Mouse (Mus musculus) hindbrain, embryonic 11.5 days (tissue): ENCODE measurements around the gene Smyd3. TPM values are rescaled to one million over a fixed set of nuclear protein-coding genes. Genes with fewer than 3 reads are reported as not detected.

Experiments
- ATAC-seq: fragments of 200-750 bp; cut with Nextera tagmentation; 2 replicates; pipeline ENCODE4 v1.8.0; 2017; ENCODE audit warnings: mild to moderate bottlenecking, moderate TSS enrichment, moderate library complexity; ENCODE audit not compliant: low FRiP score
- DNase-seq: peaks from one replicate; pipeline ENCODE4 v3.0.0-alpha.2; 2015; ENCODE audit warnings: low spot score
- H3K27ac ChIP-seq: fragments of 300-500 bp; sonication (generic); 2 replicates; pipeline ENCODE4 v1.5.1; 2014; ENCODE audit warnings: mild to moderate bottlenecking, low read depth, low read length
- H3K27me3 ChIP-seq: fragments of 300-500 bp; sonication (generic); 2 replicates; pipeline ENCODE4 v1.6.1; 2014; ENCODE audit warnings: mild to moderate bottlenecking, low read length, moderate library complexity, mixed read lengths; ENCODE audit not compliant: control insufficient read depth, insufficient read depth
- H3K36me3 ChIP-seq: fragments of 300-500 bp; sonication (generic); 2 replicates; pipeline ENCODE4 v1.6.1; 2014; ENCODE audit warnings: mild to moderate bottlenecking, low read length, moderate library complexity, mixed read lengths; ENCODE audit not compliant: control insufficient read depth, insufficient read depth
- H3K4me1 ChIP-seq: fragments of 300-500 bp; sonication (generic); replicated peaks from 2 replicates; pipeline ENCODE4 v1.6.1; 2014; ENCODE audit warnings: low read length, mixed read lengths; ENCODE audit not compliant: control insufficient read depth, insufficient read depth
- H3K4me2 ChIP-seq: fragments of 300-500 bp; sonication (generic); replicated peaks from 2 replicates; pipeline ENCODE4 v1.6.1; 2014; ENCODE audit warnings: mild to moderate bottlenecking, low read depth, low read length
- H3K4me3 ChIP-seq: fragments of 300-500 bp; sonication (generic); 2 replicates; pipeline ENCODE4 v1.5.1; 2014; ENCODE audit warnings: low read depth, low read length
- H3K9ac ChIP-seq: fragments of 300-500 bp; sonication (generic); 2 replicates; pipeline ENCODE4 v1.6.1; 2014; ENCODE audit warnings: low read depth, low read length
- H3K9me3 ChIP-seq: fragments of 300-500 bp; sonication (generic); 2 replicates; pipeline ENCODE4 v1.6.1; 2016; ENCODE audit warnings: low read length; ENCODE audit not compliant: control insufficient read depth
- WGBS: fragments of 180-500 bp; shearing (Covaris S2); extraction: QIAGEN DNeasy Blood & Tissue Kit; methylation state at CpG from one replicate; pipeline ENCODE4 v1.1.7; 2014; 5-methylcytosine and 5-hydroxymethylcytosine counted together
- polyA plus RNA-seq: library from polyadenylated mRNA; unstranded; fragments of >200 nt; fragmentation: Nextera tagmentation; extraction: Ambion mirVana; gene quantifications from 2 replicates; pipeline ENCODE4 v1.2.1, GENCODE M21; 2014

Gene Smyd3
- polyA plus RNA-seq, 1 experiment from 2014 or later, result 16.9 TPM

DNA sequence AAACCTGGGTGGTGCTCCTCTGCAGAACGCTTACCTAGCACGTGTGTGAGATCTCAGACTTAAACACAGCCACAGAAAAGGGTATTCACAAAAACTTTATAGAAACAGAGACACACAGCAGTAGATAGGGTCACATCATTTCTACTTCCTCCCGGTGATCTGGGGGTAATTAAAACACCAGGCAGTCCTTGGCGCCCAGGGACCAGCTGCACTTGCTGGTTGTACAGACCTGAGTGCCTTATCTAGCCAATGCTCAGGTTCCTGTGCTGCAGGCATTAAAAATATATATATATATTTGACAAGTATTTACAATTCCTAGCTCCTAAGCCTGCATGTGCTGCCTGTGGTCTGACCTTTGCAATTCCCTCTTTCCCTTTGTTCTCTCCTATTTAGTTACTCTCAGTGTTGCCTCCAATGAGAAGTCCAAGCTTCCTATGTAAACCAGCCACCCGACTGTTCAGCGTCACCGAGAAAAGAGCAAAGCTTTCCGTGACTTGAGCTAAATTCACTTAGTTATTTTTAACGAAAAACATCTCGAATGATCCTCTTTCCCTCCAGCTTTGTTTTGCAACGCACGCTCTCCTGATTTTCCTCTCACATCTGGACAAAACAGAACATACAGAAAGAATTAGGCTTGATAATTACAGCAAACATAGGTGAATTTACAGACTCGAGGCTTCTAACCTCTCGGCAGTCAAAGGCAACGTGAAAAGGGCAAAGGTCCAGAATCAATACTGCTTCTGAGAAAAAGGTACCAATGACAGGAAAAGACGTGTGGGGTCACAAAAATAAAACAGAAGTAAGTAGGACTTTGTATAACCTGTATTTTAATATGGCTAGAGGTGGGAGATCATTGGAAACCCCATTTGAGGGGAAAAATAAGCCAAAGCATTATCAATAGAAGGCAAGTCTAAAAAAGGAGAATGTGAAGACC lies 409.8 kb downstream of the Smyd3 start:
- Histone ChIP-seq H3K9ac (no peak overlapping the region), H3K9me3 (no peaks in the 10 kb centered on the region), H3K4me2 (no peak overlapping the region), H3K4me1 (peaks cover 2% of the 10 kb centered on the region; the same call in 1 of the 2 replicates), H3K27ac (0 out of 2 replicates have a peak overlapping the region, but pooled peaks have one; percentile 19), H3K4me3 (no peak overlapping the region), H3K36me3 (no peaks in the 10 kb centered on the region), H3K27me3 (no peaks in the 10 kb centered on the region)
- DNase-seq, result no peak
- no peak for ATAC-seq
- WGBS, result 56% methylated on average over 16 of the region's 16 CpGs

DNA sequence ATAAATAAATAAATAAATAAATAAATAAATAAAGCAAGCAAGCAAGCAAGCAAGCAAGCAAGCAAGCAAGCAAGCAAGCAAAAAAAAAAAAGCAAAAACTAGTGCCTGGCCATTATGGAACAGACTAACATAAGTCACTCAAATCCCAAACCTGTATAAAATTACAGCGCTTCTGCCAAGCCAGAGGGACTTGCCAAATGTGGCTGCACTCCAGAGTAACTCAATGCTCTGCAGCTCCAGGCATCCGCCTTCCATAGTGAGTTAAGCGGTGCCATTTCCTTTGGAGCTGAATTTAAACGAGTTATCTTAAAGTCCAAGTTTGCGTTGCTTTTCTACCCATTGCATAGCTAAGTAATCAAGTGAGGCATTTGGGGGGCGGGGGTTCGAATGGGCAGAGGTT lies 410.6 kb downstream of the Smyd3 start:
- no peak overlapping the region for H3K27ac ChIP-seq
- no peak overlapping the region for H3K9ac ChIP-seq
- H3K27me3 ChIP-seq, result no peaks in the 10 kb centered on the region
- no peaks in the 10 kb centered on the region for H3K36me3 ChIP-seq
- no peak overlapping the region for H3K4me2 ChIP-seq
- H3K4me3 ChIP-seq, result no peak overlapping the region
- WGBS, result 60% methylated on average over 7 of the region's 7 CpGs
- DNase-seq (peak; percentile 17), ATAC-seq (no peak)
- H3K9me3 ChIP-seq, result no peaks in the 10 kb centered on the region
- H3K4me1 ChIP-seq, result peaks cover 2% of the 10 kb centered on the region; the same call in 1 of the 2 replicates

DNA sequence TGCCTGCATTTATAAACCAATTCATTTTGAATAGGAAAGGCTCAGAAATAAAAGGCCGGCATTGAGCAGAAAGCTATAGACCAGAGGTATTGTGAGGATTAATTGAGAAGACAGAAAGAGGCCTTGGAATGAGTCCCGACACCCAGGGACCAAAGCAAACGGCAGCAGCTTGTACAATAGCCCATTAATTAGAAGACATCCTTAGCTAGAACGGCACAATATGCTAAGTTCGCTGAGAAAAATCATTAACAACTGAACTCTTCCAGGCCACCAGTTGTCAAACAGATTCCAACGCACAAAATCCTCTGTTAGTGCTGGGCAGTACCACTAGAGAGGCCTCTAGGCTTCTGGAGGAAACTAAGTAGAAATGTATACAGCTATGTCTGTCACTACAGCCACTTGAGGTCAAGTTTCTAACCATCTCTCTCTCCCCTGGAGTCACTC lies 411.1 kb downstream of the Smyd3 start:
- no peaks in the 10 kb centered on the region for H3K36me3 ChIP-seq
- H3K4me2 ChIP-seq, result no peak overlapping the region
- no peaks in the 10 kb centered on the region for H3K9me3 ChIP-seq
- ATAC-seq, result peak; percentile 57
- no peak overlapping the region for H3K9ac ChIP-seq
- H3K4me1 ChIP-seq, result peaks cover 2% of the 10 kb centered on the region; the same call in 1 of the 2 replicates
- WGBS, result 41% methylated on average over 6 of the region's 6 CpGs
- no peak overlapping the region for H3K27ac ChIP-seq
- no peaks in the 10 kb centered on the region for H3K27me3 ChIP-seq
- peak; percentile 31 for DNase-seq
- no peak overlapping the region for H3K4me3 ChIP-seq

DNA sequence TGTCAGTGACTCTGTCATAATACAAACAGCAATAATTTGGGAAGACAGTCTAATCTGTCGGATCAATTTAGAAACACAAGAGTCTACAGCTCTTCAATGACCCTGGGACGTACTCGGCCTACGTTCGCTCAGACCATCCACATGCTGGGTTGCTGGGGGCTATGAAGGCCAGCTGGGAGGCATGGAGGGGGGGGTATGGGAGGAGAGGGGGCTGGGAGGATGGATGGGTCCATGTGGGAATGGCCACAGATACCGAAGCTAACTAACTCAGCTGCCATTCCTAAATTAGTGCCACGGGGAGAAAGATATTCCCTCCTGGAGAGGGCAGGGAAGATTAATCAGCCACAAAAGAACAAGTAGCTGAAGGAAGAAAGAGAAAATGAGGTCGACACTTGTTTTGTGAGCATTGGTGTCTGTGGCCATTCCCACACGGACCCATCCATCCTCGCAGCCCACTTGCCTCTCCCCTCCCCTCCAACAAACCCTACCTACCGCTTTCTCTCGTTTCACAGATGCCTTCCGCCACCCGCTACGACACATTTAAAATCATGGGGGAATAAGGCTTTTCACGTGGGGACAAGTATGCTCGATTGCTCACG lies 411.6 kb downstream of the Smyd3 start:
- DNase-seq, result peak; percentile 17

DNA sequence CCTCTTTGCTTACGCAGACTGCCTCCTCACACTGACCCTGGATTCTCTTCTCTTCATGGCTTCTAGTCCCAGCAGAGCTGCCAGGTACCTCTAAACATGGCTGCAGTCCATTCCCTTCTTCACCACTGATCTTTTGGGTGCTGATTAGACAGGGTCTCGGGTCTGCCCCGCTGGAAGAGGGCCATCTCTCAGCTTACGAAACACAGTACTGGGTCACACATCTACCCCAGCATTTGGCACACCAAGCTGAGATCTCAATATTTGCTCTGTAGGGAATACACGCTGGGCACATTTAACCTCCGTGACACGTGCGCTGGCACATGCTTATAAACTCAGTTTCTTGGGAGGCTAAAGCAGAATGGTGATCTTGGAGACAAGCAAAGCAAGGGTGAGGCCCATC lies 413.4 kb downstream of the Smyd3 start:
- Histone ChIP-seq H3K27me3 (no peaks in the 10 kb centered on the region), H3K4me2 (no peak overlapping the region), H3K9ac (no peak overlapping the region), H3K4me1 (peaks cover 2% of the 10 kb centered on the region; the same call in 1 of the 2 replicates), H3K27ac (no peak overlapping the region), H3K36me3 (no peaks in the 10 kb centered on the region), H3K4me3 (no peak overlapping the region), H3K9me3 (no peaks in the 10 kb centered on the region)
- DNase-seq (no peak), ATAC-seq (no peak)
- WGBS, result 93% methylated on average over 8 of the region's 8 CpGs

More for the DNA sequence above, 411.6 kb downstream of the Smyd3 start:
- no peak overlapping the region for H3K4me3 ChIP-seq
- H3K4me2 ChIP-seq, result no peak overlapping the region
- no peaks in the 10 kb centered on the region for H3K27me3 ChIP-seq
- H3K4me1 ChIP-seq, result peaks cover 2% of the 10 kb centered on the region; the same call in 1 of the 2 replicates
- no peak overlapping the region for H3K9ac ChIP-seq
- H3K27ac ChIP-seq, result no peak overlapping the region
- no peaks in the 10 kb centered on the region for H3K9me3 ChIP-seq
- ATAC-seq, result peak; percentile 82
- H3K36me3 ChIP-seq, result no peaks in the 10 kb centered on the region
- 46% methylated on average over 18 of the region's 18 CpGs for WGBS

DNA sequence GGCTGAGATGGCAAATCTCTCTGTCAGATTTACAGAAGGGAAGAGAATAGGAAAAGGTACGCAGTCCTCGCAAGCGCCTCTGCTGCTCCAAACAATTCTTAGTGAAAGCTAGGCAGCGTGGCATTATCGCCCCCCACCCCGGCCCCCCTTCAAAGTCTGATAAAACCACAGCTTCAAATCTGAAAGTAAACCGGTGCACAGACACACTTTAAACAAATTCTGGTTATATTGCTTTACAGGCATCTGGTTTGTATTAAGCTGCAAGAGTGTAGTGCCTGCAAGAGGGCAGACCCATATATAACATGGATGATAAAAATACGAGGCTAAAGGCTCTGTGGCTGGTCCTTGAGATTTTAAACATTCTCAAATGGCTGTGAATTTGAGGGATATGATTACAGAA lies 420.8 kb downstream of the Smyd3 start:
- no peaks in the 10 kb centered on the region for H3K4me1 ChIP-seq
- DNase-seq (no peak), ATAC-seq (no peak)
- no peak overlapping the region for H3K4me2 ChIP-seq
- H3K27me3 ChIP-seq, result no peaks in the 10 kb centered on the region
- WGBS, result 73% methylated on average over 8 of the region's 8 CpGs
- no peaks in the 10 kb centered on the region for H3K9me3 ChIP-seq
- no peak overlapping the region for H3K9ac ChIP-seq
- no peak overlapping the region for H3K27ac ChIP-seq
- H3K36me3 ChIP-seq, result no peaks in the 10 kb centered on the region
- H3K4me3 ChIP-seq, result no peak overlapping the region

DNA sequence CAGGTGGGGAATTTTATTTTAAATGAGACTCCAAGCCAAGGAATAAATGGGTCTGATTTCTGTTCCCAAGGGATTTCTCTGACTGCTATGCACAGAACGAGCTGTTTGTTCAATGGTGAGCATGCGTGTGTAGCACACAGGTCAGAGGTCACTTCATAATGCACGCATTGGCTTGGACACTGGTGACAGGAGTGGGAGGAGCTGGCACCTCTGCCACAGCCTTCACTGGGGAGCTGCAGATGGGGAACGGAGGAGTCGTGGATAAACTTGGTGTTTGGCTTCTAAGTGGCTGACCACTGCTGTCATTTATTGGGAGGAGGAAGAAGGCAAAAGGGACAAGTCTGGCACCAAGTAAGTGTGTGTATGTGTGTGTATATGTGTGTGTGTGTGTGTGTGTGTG lies 421.5 kb downstream of the Smyd3 start:
- H3K4me3 ChIP-seq, result no peak overlapping the region
- no peak for ATAC-seq
- H3K27me3 ChIP-seq, result no peaks in the 10 kb centered on the region
- no peak overlapping the region for H3K4me2 ChIP-seq
- H3K9me3 ChIP-seq, result no peaks in the 10 kb centered on the region
- no peak for DNase-seq
- H3K4me1 ChIP-seq, result no peaks in the 10 kb centered on the region
- H3K36me3 ChIP-seq, result no peaks in the 10 kb centered on the region
- H3K9ac ChIP-seq, result no peak overlapping the region
- WGBS, result 55% methylated on average over 5 of the region's 5 CpGs
- H3K27ac ChIP-seq, result no peak overlapping the region

DNA sequence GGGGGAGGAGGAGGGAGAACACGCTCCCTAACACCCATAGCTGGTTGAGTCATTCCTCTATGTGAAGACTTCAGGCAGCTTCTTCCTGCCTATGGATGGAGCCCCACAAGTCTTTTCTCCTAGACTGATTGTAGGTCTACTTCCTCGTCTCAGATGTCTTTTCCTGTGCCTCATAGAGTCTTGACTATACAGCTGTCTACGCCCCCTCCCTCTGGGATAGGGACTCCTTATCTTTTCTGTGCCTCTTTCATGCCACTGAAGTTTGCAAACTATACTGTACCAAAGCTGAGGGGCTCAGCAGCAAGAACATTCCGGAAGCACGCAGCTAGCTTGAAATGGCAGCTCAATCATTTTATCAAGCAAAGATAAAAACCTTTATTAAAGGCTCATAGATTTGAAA lies 428.7 kb downstream of the Smyd3 start:
- ATAC-seq (no peak), DNase-seq (no peak)
- Histone ChIP-seq H3K4me1 (no peaks in the 10 kb centered on the region), H3K27ac (no peak overlapping the region), H3K4me3 (no peak overlapping the region), H3K9ac (no peak overlapping the region), H3K27me3 (no peaks in the 10 kb centered on the region), H3K4me2 (no peak overlapping the region), H3K36me3 (no peaks in the 10 kb centered on the region), H3K9me3 (no peaks in the 10 kb centered on the region)
- 86% methylated on average over 5 of the region's 5 CpGs for WGBS
